Mouse (Mus musculus) spleen, postnatal 4 days (tissue): ENCODE data around the gene Dnaja4.

Experiments
- DNase-seq, 2 experiments: peaks; one replicate each; pipeline ENCODE4 v3.0.0; 2022; ENCODE audit warnings: low spot score in 2 of 2

Gene Dnaja4

DNA sequence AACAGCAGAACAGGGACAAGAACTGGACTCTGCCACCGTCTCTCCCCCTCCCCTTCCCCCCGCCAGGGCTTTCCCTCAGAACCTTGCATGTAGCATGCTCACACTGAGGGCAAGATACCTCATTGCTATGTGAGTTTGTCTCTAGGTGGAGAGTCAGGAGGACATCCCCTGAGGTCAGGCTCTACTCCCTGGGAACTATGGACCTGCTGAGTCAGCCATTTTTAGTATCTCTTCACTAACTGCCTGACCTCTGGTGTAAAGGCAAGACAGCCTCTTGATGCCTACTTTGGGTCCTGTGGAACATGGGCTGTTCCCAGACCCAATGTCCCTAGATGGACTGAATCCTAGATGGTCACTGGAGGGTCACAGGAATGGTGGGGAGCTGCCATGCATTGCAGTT lies 53.0 kb downstream of the Dnaja4 start:
- no peak for DNase-seq

DNA sequence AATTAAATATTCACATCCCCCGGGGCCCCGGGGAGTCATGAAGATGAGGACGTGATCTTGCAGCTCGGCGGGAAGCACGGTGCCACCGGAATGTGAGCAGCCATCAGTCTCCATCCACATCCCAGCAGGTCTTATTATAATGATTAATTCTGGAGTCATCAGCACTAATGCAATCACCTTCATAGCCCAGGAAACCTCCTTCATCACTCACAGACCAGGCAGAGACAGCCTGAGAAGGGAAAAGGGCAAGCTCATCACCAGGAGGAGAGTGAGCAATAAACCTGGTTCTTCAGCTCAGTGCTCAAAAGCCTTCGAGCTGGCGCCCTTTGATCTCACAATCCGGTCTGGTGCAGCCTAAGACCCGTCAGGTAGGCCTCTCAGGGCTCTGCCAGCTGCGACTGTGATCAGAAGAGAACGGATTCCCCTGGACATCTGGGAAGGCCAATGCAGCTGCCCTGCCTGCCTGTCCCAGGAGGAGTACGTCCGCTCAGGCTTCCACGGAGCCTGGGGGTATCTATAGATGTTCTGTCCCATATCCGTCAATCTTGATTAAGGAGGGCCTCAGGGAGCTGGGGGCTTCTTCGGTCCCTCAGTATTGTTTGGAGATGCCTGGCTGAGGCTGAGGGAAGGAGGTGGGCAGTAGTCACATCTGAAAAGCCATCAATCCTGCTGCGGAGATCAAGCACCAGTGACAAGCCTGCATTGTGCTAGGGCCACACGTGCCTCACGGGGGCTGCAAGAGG lies 53.7 kb downstream of the Dnaja4 start:
- DNase-seq: no peak

DNA sequence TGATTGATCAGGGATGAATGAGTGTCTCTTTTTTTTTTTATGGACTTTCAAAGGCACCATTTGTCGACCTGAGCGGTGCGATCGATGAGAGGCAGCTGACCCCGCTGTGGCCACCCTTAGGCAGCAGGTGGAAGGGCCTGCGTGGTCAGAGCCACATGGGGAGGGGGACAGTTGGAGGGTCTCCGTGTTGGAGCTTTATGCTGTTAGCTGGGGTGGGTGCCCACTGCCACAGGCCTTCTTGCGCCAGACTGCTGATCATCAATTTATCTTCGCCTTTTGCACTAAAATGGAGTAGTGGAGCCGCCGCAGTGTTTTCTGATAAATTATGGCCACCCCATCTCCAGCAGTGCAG lies 54.2 kb downstream of the Dnaja4 start:
- no peak for DNase-seq

DNA sequence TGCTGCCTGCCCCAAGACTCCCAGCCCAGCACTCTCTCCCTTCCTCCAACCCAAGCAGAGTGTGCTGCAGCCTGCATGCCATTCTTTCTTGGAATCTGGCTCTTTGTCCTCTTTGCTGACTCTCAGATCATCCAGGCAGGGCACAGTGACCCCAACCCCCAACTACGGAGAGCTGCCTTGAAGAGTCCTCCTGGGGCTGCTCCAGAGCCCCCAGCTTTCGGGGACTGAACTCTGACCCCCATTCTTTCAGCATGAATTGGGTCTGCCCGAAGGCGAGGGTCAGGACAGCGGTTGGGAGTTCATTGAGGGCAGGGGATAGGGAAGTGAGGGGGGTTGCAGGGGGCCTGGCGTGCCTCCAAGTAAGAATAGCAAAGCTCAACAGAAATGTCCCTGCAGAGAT lies 60.9 kb downstream of the Dnaja4 start:
- DNase-seq: no peak

DNA sequence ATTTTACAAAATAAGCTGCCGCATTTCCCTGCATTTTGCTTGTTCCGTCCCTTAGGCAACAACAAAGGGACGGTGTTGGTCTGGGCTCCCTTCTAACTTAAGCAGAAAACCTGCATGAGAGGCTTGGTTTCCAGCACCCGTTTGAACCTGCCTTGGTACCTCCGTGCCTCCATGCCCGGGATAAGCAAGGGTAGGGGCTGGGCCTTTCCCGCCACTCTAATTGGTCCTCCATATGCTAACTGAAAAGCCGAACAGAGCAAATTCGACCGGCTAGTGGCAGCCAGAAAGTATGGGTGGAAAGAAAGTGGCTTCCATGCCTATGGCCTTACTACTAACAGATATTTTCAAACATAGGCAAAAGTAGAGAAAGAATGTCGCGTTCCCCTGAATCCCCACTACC lies 65.4 kb downstream of the Dnaja4 start:
- DNase-seq: no peak

DNA sequence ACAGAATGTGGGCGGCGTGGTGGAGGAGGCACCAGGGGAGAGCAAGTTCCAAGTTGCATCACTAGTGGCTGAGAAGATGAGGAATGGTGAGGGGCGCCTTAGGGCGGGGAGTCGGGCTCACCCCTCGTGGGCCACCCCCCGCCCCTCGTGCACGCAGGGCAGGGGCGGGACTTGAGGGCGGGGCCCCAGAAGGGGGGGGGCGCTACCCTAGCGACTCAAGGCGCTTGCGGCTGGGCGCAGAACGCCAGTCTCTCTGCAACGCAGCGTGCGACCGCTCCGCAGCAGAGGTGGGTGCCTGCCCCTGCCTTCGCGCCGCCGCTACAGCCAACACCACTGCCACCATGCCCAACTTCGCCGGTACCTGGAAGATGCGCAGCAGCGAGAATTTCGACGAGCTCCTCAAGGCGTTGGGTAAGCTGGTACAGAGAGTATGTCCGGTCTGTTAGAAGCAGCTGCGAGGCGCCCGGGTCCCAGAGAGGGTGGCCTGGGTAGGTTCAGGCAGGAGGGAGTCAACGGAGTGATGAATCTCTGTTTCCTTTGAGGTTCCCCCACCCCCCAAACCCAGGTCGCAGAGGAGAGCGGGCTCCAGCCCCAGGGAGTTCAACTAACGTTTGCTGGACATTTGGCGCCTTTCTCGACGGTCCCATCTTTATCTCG lies 66.0 kb downstream of the Dnaja4 start, which contains the start of gene Crabp1:
TSS of gene Crabp1 (plus strand) at position 188 of the 657 bp plus-strand sequence.
- DNase-seq: no peak

DNA sequence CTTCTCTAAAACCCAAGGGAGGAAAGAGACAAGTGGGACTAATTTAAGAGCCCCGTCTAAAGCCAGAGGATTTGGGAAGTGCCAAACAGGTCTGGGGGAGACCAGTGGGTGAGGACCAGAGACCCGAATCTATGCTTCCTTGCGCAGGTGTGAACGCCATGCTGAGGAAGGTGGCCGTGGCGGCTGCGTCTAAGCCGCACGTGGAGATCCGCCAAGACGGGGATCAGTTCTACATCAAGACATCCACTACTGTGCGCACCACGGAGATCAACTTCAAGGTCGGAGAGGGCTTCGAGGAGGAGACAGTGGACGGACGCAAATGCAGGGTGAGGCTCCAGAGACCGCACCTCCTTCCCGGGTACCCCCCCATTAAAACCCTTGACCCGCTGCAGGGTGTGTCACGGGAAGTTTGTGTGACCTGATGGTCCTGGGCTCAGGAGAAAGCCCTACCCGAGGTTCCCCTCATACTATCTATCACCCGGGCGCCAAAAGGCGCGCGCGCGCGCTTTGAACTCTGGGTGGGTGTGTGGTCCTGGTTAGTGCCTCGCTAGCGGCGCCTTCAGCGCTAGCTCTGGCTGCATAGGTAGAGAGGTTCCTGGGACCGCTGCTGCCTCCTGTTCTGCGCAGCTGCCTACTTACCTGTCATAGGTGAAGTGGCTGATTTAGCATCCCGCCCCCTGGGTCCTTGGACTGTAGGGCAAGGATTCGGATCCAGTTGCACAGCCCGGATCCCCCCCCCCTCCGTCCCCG lies 66.8 kb downstream of the Dnaja4 start:
- DNase-seq: no peak
